Mouse (Mus musculus) thymus, postnatal 0 days (tissue): ENCODE data around the gene Slc9a7. TPM values are rescaled to one million over a fixed set of nuclear protein-coding genes. Genes with fewer than 3 reads are reported as not detected.

Experiments
- DNase-seq: peaks from one replicate; pipeline ENCODE4 v3.0.0-alpha.2; 2015; ENCODE audit warnings: low spot score
- polyA plus RNA-seq: library from polyadenylated mRNA; unstranded; fragments of >200 nt; fragmentation: Nextera tagmentation; extraction: Ambion mirVana; gene quantifications from 2 replicates; pipeline ENCODE4 v1.2.1, GENCODE M21; 2015

The Slc9a7 gene
- polyA plus RNA-seq, result 1.9 TPM in 2 replicates

GRCm38 (mm10) chrX:20291282-20292039 is at the start of gene Slc9a7:
Slc9a7 (minus strand) TSS chrX:20291807.
- peak; percentile 45 for DNase-seq

GRCm38 (mm10) chrX:20335722-20336121 is 44.1 kb upstream of the Slc9a7 start:
- peak; percentile 35 for DNase-seq

GRCm38 (mm10) chrX:20332756-20333155 is 41.1 kb upstream of the Slc9a7 start:
- no peak for DNase-seq

- no peak for DNase-seq
Observed at GRCm38 (mm10) chrX:20307215-20307614, 15.6 kb upstream of the Slc9a7 start.

- no peak for DNase-seq
Observed at GRCm38 (mm10) chrX:20305941-20306340, 14.3 kb upstream of the Slc9a7 start.

GRCm38 (mm10) chrX:20303280-20303679 is 11.7 kb upstream of the Slc9a7 start:
- DNase-seq, result no peak

- no peak for DNase-seq
Observed at GRCm38 (mm10) chrX:20292040-20292417, 422 bp upstream of the Slc9a7 start.

GRCm38 (mm10) chrX:20290715-20291114 is 892 bp downstream of the Slc9a7 start:
- no peak for DNase-seq

GRCm38 (mm10) chrX:20288674-20289073 is 2.9 kb downstream of the Slc9a7 start:
- DNase-seq, result no peak

- DNase-seq, result no peak
Observed at GRCm38 (mm10) chrX:20286254-20286653, 5.4 kb downstream of the Slc9a7 start.

GRCm38 (mm10) chrX:20279424-20279823 is 12.2 kb downstream of the Slc9a7 start:
- no peak for DNase-seq

GRCm38 (mm10) chrX:20273854-20274253 is 17.8 kb downstream of the Slc9a7 start:
- no peak for DNase-seq

GRCm38 (mm10) chrX:20271980-20272379 is 19.6 kb downstream of the Slc9a7 start:
- no peak for DNase-seq

GRCm38 (mm10) chrX:20269980-20270379 is 21.6 kb downstream of the Slc9a7 start:
- DNase-seq, result no peak

- DNase-seq, result no peak
Observed at GRCm38 (mm10) chrX:20264370-20264769, 27.2 kb downstream of the Slc9a7 start.

- no peak for DNase-seq
Observed at GRCm38 (mm10) chrX:20228102-20228501, 63.5 kb downstream of the Slc9a7 start.

- DNase-seq, result no peak
Observed at GRCm38 (mm10) chrX:20221486-20221885, 70.1 kb downstream of the Slc9a7 start.

- DNase-seq, result no peak
Observed at GRCm38 (mm10) chrX:20185616-20186015, 106.0 kb downstream of the Slc9a7 start.

GRCm38 (mm10) chrX:20176792-20177191 is 114.8 kb downstream of the Slc9a7 start:
- no peak for DNase-seq

GRCm38 (mm10) chrX:20168430-20168829 is 123.2 kb downstream of the Slc9a7 start:
- DNase-seq, result no peak

- no peak for DNase-seq
Observed at GRCm38 (mm10) chrX:20164984-20165383, 126.6 kb downstream of the Slc9a7 start.

- peak; percentile 7 for DNase-seq
Observed at GRCm38 (mm10) chrX:20162322-20162711, 129.3 kb downstream of the Slc9a7 start.

GRCm38 (mm10) chrX:20161687-20162321 is 129.8 kb downstream of the Slc9a7 start:
- DNase-seq, result no peak
